Mouse (Mus musculus) megakaryocyte, embryonic 14.5 days (primary cell): ENCODE measurements around the gene Pltp.

Experiments
- FLI1 ChIP-seq: IDR thresholded peaks from 2 replicates; pipeline ENCODE4 v1.6.1; 2012; ENCODE audit warnings: low read length, inconsistent platforms, mixed read lengths
- GATA1 ChIP-seq: IDR thresholded peaks from 3 replicates; pipeline ENCODE4 v1.6.1; 2012; ENCODE audit warnings: mixed read lengths, low read length, inconsistent platforms, borderline replicate concordance

DNA sequence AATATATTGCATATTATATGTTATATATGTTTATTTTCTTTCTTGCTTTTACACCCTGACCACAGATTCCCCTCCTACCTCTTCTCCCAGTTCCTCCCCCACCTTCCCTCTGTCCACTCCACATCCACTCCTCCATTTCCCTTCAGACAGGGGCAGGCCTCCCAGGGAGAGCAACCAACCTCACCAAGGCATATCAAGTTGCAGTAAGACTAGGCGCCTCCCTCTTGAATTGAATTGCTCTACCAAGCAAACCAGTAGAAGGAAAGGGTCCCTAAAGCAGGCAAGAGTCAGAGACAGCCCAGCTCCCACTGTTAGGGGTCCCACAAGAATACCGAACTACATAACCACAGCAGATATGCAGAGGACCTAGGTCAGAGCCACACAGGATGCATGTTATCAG, 1.6 kb upstream of the Pltp start:
- TF ChIP-seq FLI1 (no peak), GATA1 (no peak)
